Mouse (Mus musculus) embryonic facial prominence, embryonic 12.5 days (tissue): ENCODE data around the gene Slc52a3. TPM values are rescaled to one million over a fixed set of nuclear protein-coding genes. Genes with fewer than 3 reads are reported as not detected.
A peak's percentile ranks its signal among the peaks of the same experiment; 100 is the strongest.
"Not testable (repeated sequence)": the region's sequence is repeated elsewhere in the genome, so short reads cannot be mapped to it uniquely, and the experiment has no call there.

ENCODE experiments used
- ATAC-seq: fragments of 200-750 bp; cut with Nextera tagmentation; 2 replicates; pipeline ENCODE4 v1.8.0; 2017; ENCODE audit not compliant: insufficient number of reproducible peaks, insufficient read depth, low FRiP score, low TSS enrichment
- H3K27ac ChIP-seq: fragments of 300-500 bp; sonication (generic); 2 replicates; pipeline ENCODE4 v1.5.1; 2016; ENCODE audit warnings: mild to moderate bottlenecking
- H3K27me3 ChIP-seq: fragments of 300-500 bp; sonication (generic); 2 replicates; pipeline ENCODE4 v1.6.1; 2016; ENCODE audit warnings: mild to moderate bottlenecking, moderate library complexity
- H3K36me3 ChIP-seq: fragments of 300-500 bp; sonication (generic); 2 replicates; pipeline ENCODE4 v1.6.1; 2016; ENCODE audit warnings: mild to moderate bottlenecking
- H3K4me1 ChIP-seq: fragments of 300-500 bp; sonication (generic); 2 replicates; pipeline ENCODE4 v1.6.1; 2016
- H3K4me2 ChIP-seq: fragments of 300-500 bp; sonication (generic); replicated peaks from 2 replicates; pipeline ENCODE4 v1.6.1; 2016; ENCODE audit warnings: mild to moderate bottlenecking, moderate library complexity
- H3K4me3 ChIP-seq: fragments of 300-500 bp; sonication (generic); 2 replicates; pipeline ENCODE4 v1.5.1; 2016; ENCODE audit warnings: mild to moderate bottlenecking
- H3K9ac ChIP-seq: fragments of 300-500 bp; sonication (generic); 2 replicates; pipeline ENCODE4 v1.6.1; 2016; ENCODE audit warnings: mild to moderate bottlenecking, moderate library complexity
- H3K9me3 ChIP-seq: fragments of 300-500 bp; sonication (generic); 2 replicates; pipeline ENCODE4 v1.6.1; 2016; ENCODE audit warnings: mild to moderate bottlenecking, moderate library complexity
- WGBS: fragments of 180-500 bp; shearing (Covaris S2); methylation state at CpG from one replicate; pipeline ENCODE4 v1.1.7; 2016; 5-methylcytosine and 5-hydroxymethylcytosine counted together
- polyA plus RNA-seq: library from polyadenylated mRNA; unstranded; fragments of >200 nt; fragmentation: Nextera tagmentation; extraction: Ambion mirVana; gene quantifications from 2 replicates; pipeline ENCODE4 v1.2.1, GENCODE M21; 2016

Gene Slc52a3
- polyA plus RNA-seq, 1 experiment from 2014 or later, result 1.2 TPM

DNA sequence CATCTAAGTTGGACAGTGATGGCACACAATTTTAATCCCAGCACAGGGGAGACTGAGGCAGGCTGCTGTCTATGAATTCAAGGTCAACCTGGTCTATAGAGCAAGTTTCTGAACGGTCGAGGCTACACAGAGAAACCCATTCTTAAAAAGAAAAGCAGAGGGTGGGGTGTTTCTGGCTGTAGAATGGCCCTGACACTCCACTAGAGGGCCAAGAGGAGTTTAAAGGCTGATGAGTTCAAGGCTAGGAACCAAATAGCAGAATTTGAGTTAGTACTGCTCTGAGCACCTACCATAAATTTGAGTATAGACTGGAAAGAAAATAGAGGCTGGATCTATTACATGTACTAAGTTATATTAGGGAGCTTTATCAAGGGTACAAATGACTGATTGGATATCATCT is 7.3 kb upstream of the Slc52a3 start:
- Histone ChIP-seq H3K9me3 (no peaks in the 10 kb centered on the region), H3K27me3 (peaks cover 7% of the 10 kb centered on the region), H3K4me1 (no peaks in the 10 kb centered on the region), H3K4me3 (no peak overlapping the region), H3K36me3 (no peaks in the 10 kb centered on the region), H3K27ac (no peak overlapping the region), H3K9ac (no peak overlapping the region), H3K4me2 (no peak overlapping the region)
- ATAC-seq, result no peak
- 73% methylated on average over 2 of the region's 2 CpGs for WGBS

- no peaks in the 10 kb centered on the region for H3K9me3 ChIP-seq
- ATAC-seq, result no peak
- no peak overlapping the region for H3K4me3 ChIP-seq
- no peak overlapping the region for H3K4me2 ChIP-seq
- H3K27me3 ChIP-seq, result peaks cover 19% of the 10 kb centered on the region
- no peak overlapping the region for H3K9ac ChIP-seq
- H3K27ac ChIP-seq, result no peak overlapping the region
- H3K36me3 ChIP-seq, result no peaks in the 10 kb centered on the region
- 35% methylated on average over 1 of the region's 1 CpGs for WGBS
- H3K4me1 ChIP-seq, result peaks cover 7% of the 10 kb centered on the region
Measured at GRCm38 (mm10) chr2:151990985-151991394, 5.3 kb upstream of the Slc52a3 start.

- Histone ChIP-seq H3K9ac (no peak overlapping the region), H3K27me3 (peaks cover 24% of the 10 kb centered on the region), H3K9me3 (no peaks in the 10 kb centered on the region), H3K27ac (no peak overlapping the region), H3K4me2 (no peak overlapping the region), H3K36me3 (no peaks in the 10 kb centered on the region), H3K4me3 (no peak overlapping the region), H3K4me1 (peaks cover 7% of the 10 kb centered on the region)
- WGBS, result 38% methylated on average over 5 of the region's 5 CpGs
- no peak for ATAC-seq
Measured at GRCm38 (mm10) chr2:151991446-151991845, 4.9 kb upstream of the Slc52a3 start.

- no peak overlapping the region for H3K27ac ChIP-seq
- H3K4me1 ChIP-seq, result peaks cover 9% of the 10 kb centered on the region
- H3K4me3 ChIP-seq, result peak overlapping the region; percentile 19; the same call in 1 of the 2 replicates
- 6% methylated on average over 22 of the region's 22 CpGs for WGBS
- H3K27me3 ChIP-seq, result peaks cover 49% of the 10 kb centered on the region
- ATAC-seq, result no peak
- peak overlapping the region; percentile 38; the same call in 1 of the 2 replicates for H3K9ac ChIP-seq
- H3K36me3 ChIP-seq, result no peaks in the 10 kb centered on the region
- no peaks in the 10 kb centered on the region for H3K9me3 ChIP-seq
- peak overlapping the region; percentile 43 for H3K4me2 ChIP-seq
Measured at GRCm38 (mm10) chr2:151994350-151995122, 1.8 kb upstream of the Slc52a3 start.

GRCm38 (mm10) chr2:151997190-151997575 is 872 bp downstream of the Slc52a3 start:
- H3K36me3 ChIP-seq, H3K27ac ChIP-seq, H3K4me3 ChIP-seq, H3K4me2 ChIP-seq, H3K9ac ChIP-seq, ATAC-seq, H3K9me3 ChIP-seq: not testable (repeated sequence)
- Histone ChIP-seq H3K4me1 (peaks cover 14% of the 10 kb centered on the region), H3K27me3 (peaks cover 65% of the 10 kb centered on the region)
- 54% methylated on average over 2 of the region's 2 CpGs for WGBS

DNA sequence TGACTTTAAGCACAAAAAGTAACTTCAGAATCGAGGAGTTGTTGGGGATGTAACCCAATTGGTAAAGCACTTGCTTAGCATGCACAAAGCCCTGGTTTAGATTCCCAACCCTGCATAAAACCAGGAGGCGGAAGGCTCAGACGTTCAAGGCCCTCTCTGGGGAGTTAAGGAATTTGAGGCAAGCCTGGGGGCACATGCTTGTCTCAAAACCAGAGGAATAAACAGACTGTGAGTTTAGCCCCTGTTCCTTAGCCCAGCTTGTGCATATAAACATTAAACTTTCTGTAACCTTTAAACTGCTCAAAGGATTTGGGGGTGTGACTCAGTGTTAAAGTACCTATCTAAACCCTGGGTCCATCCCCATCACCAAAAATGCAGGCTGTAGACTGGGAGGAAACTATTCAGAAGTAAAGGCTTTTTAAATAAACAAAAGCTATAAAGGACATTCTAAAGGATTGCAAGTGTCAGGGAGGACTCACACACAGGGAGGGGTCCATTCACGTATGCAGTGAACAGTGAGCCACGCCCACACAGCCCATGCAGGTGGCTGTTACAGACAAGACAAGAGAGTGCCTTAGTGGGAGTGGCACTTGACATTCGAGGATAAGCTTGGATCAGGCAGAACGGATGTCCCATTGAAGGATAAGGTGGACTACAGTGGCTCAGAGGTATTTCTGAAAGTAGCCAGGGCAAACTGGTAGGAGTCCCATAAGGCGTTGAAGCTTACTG is 1.6 kb downstream of the Slc52a3 start:
- H3K9me3 ChIP-seq, result no peaks in the 10 kb centered on the region
- H3K27me3 ChIP-seq, result peaks cover 65% of the 10 kb centered on the region
- no peak overlapping the region for H3K4me2 ChIP-seq
- no peaks in the 10 kb centered on the region for H3K36me3 ChIP-seq
- H3K9ac ChIP-seq, result no peak overlapping the region
- 40% methylated on average over 8 of the region's 8 CpGs for WGBS
- H3K27ac ChIP-seq, result no peak overlapping the region
- ATAC-seq, result no peak
- peaks cover 14% of the 10 kb centered on the region for H3K4me1 ChIP-seq
- H3K4me3 ChIP-seq, result no peak overlapping the region

DNA sequence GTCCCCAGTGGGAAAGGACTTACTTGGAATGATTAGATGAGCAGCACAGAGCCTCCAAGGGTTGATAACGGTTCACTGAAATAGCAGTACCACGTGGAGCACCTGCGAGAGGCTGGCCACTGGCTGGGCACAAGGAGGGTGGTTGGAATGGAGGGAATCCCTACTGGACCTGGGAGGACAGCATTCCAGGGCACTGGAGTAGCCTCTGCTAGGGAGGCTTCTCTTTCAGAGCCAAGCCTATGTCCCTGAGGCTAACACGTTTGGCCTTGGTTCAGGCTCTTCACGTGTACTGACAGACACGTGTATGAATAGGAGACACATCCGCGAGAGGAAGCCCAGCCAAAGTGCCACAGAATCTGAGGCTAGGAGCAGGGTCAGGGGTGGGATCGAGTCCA is 2.2 kb downstream of the Slc52a3 start:
- 66% methylated on average over 9 of the region's 9 CpGs for WGBS
- peaks cover 61% of the 10 kb centered on the region for H3K27me3 ChIP-seq

DNA sequence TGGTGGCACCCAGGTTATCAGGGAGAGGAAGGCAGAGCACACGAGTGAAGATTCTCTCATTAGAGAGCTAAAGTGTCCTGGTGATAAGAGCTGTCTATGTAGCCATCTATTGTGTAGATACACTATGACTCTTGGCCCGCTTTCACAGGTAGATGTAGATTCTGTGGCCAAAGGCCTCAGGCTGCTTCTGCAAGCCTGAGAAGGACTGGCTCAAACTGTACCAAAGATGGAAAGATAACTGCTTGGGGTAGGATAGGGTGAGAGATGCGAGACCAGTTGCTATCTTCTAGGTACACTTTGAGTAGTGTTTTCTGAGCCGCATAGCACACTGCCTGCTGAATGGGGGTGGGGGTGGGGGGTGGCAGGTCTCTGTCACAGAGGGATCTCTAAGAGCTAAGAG is 2.6 kb downstream of the Slc52a3 start:
- no peak overlapping the region for H3K9ac ChIP-seq
- peaks cover 58% of the 10 kb centered on the region for H3K27me3 ChIP-seq
- H3K4me2 ChIP-seq, result no peak overlapping the region
- H3K9me3 ChIP-seq, result no peaks in the 10 kb centered on the region
- 73% methylated on average over 4 of the region's 4 CpGs for WGBS
- no peak overlapping the region for H3K4me3 ChIP-seq
- H3K4me1 ChIP-seq, result peaks cover 14% of the 10 kb centered on the region
- ATAC-seq, result no peak
- H3K36me3 ChIP-seq, result no peaks in the 10 kb centered on the region
- no peak overlapping the region for H3K27ac ChIP-seq

More for the DNA sequence above, 2.2 kb downstream of the Slc52a3 start:
- ATAC-seq, result no peak
- no peaks in the 10 kb centered on the region for H3K36me3 ChIP-seq
- H3K9ac ChIP-seq, result no peak overlapping the region
- peaks cover 14% of the 10 kb centered on the region for H3K4me1 ChIP-seq
- no peak overlapping the region for H3K27ac ChIP-seq
- no peak overlapping the region for H3K4me3 ChIP-seq
- H3K4me2 ChIP-seq, result no peak overlapping the region
- no peaks in the 10 kb centered on the region for H3K9me3 ChIP-seq

DNA sequence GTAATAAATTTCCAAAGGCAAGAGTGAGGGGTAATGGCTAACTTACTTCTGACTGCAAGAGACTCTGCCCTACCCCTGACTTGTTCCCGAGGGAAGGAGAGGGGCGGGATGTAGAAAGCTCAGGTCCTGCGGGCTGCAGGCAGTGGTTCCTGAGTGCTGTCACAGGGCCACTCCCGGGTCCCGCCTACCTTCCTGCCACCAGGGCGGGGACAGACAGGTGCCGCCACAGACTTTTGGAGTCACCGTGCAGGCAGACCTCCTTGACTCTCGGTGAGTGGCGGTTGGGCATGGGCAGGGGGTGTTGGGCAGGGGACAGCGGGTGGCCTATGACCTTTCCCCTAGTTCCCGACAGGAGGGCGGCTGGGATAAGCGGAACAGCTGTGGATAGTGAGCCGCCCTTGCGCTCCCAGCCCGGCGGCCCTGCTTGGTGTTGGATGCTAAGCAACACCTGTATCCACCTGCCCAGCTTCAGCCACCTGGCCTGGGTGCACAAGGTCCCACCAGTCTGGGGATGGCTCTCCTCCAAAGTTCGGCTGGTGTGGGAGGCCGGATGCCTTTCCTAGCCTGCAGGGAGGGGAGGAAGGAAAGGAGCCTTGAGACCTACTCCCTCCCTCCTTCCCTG is 3.5 kb downstream of the Slc52a3 start:
- Histone ChIP-seq H3K27me3 (peaks cover 58% of the 10 kb centered on the region), H3K4me3 (no peak overlapping the region), H3K9ac (no peak overlapping the region), H3K27ac (no peak overlapping the region), H3K4me2 (peak overlapping the region; percentile 13; the same call in 1 of the 2 replicates), H3K9me3 (no peaks in the 10 kb centered on the region), H3K36me3 (no peaks in the 10 kb centered on the region), H3K4me1 (peaks cover 8% of the 10 kb centered on the region; the same call in 1 of the 2 replicates)
- 6% methylated on average over 16 of the region's 20 CpGs for WGBS
- no peak for ATAC-seq

- ATAC-seq, result no peak
- Histone ChIP-seq H3K4me3 (no peak overlapping the region), H3K4me2 (no peak overlapping the region), H3K4me1 (peaks cover 8% of the 10 kb centered on the region; the same call in 1 of the 2 replicates), H3K9me3 (no peaks in the 10 kb centered on the region), H3K36me3 (no peaks in the 10 kb centered on the region), H3K9ac (no peak overlapping the region), H3K27ac (no peak overlapping the region), H3K27me3 (peaks cover 53% of the 10 kb centered on the region)
- WGBS, result 50% methylated on average over 3 of the region's 3 CpGs
Measured at GRCm38 (mm10) chr2:152000291-152000679, 4.0 kb downstream of the Slc52a3 start.

DNA sequence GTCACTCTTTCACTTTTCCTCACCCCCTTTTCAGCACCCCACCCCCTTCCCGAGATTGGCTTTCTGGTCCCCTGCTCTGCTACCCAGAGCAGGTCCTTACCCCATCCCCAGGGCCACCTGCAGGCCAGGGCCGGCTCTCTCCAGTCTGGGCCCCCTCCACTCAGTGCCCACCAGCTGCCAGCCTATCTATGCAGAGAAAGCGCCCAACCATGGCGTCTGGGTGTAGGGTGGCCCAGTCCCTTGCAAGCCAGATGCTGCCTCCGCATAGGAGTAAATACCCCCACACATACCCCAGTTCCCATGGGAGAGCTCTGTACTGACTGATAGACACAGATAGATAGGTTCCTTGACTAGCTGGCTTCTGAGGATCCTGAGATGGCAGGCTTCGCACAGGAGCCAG is 4.4 kb downstream of the Slc52a3 start:
- H3K9ac ChIP-seq, result no peak overlapping the region
- 61% methylated on average over 6 of the region's 6 CpGs for WGBS
- peaks cover 49% of the 10 kb centered on the region for H3K27me3 ChIP-seq

More for the DNA sequence above, 4.4 kb downstream of the Slc52a3 start:
- Histone ChIP-seq H3K4me2 (no peak overlapping the region), H3K36me3 (no peaks in the 10 kb centered on the region), H3K27ac (no peak overlapping the region), H3K4me1 (peaks cover 8% of the 10 kb centered on the region; the same call in 1 of the 2 replicates), H3K9me3 (no peaks in the 10 kb centered on the region), H3K4me3 (no peak overlapping the region)
- no peak for ATAC-seq
